Mouse (Mus musculus): ENCODE results near the gene Tex29. TPM values are rescaled to one million over a fixed set of nuclear protein-coding genes. Genes with fewer than 3 reads are reported as not detected.

Tex29 gene
- polyA plus RNA-seq, 1 experiment from 2014 or later, result 0.59 TPM

GRCm38 (mm10) chr8:11889156-11890018, 49.1 kb downstream of the Tex29 start:
- Histone ChIP-seq H3K27me3 (no peaks in the 10 kb centered on the region), H3K9ac (replicated peaks) (no peak overlapping the region), H3K9me3 (no peaks in the 10 kb centered on the region), H3K4me3 (no peak overlapping the region), H3K4me1 (peaks cover 23% of the 10 kb centered on the region), H3K27ac (replicated peaks) (peak overlapping the region; percentile 29), H3K36me3 (no peaks in the 10 kb centered on the region), H3K4me2 (replicated peaks) (no peak overlapping the region)
- no peak; the same call in 1 of the 2 replicates for ATAC-seq (replicated peaks)
- WGBS, result 19% methylated on average over 7 of the region's 7 CpGs

- H3K36me3 ChIP-seq, result no peaks in the 10 kb centered on the region
- no peak overlapping the region for H3K4me2 ChIP-seq (replicated peaks)
- no peaks in the 10 kb centered on the region for H3K27me3 ChIP-seq
- no peak overlapping the region for H3K9ac ChIP-seq (replicated peaks)
- H3K4me3 ChIP-seq, result no peak overlapping the region
- 94% methylated on average over 2 of the region's 2 CpGs for WGBS
- H3K4me1 ChIP-seq, result peaks cover 27% of the 10 kb centered on the region
- no peak overlapping the region for H3K27ac ChIP-seq (replicated peaks)
- ATAC-seq (replicated peaks), result no peak
- H3K9me3 ChIP-seq, result no peaks in the 10 kb centered on the region
Measured at GRCm38 (mm10) chr8:11892756-11893155, 52.5 kb downstream of the Tex29 start.

DNA sequence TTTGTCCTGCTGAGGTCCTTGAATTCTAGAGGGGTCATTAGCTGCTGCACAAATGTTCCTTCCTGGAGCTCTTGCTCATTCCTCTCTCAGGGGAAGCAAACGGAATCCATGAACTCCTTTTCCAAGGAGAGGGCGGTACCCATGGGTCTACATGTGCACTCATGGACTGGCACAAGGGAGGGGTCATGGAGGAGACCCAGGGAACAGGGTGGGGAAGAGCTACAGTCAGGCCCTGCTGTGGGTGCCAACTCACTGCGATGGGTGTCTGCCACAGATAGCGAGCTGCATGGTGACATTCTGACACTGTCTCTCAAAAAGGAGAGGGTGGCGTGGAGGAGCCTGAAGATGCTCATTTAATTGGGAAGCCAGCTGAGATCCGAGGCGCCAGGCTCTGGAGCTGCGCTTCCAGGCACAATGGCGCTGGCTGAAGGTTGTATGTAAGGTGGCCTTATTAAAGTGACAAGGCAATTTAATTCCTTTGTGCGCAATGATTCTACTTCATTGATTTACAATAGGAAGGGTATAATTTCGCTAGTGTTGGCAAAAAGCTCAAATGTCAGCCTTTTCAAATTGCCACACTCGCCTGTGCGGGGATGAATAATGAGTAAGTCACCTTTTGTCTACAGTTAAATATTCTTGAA, 55.9 kb downstream of the Tex29 start:
- Histone ChIP-seq H3K9me3 (no peaks in the 10 kb centered on the region), H3K27me3 (peaks cover 4% of the 10 kb centered on the region; the same call in 1 of the 2 replicates), H3K4me1 (peaks cover 17% of the 10 kb centered on the region), H3K27ac (replicated peaks) (peak overlapping the region; percentile 66), H3K36me3 (no peaks in the 10 kb centered on the region), H3K4me3 (no peak overlapping the region), H3K4me2 (replicated peaks) (no peak overlapping the region), H3K9ac (replicated peaks) (no peak overlapping the region)
- WGBS, result 22% methylated on average over 13 of the region's 13 CpGs
- ATAC-seq (replicated peaks), result peak; percentile 83

DNA sequence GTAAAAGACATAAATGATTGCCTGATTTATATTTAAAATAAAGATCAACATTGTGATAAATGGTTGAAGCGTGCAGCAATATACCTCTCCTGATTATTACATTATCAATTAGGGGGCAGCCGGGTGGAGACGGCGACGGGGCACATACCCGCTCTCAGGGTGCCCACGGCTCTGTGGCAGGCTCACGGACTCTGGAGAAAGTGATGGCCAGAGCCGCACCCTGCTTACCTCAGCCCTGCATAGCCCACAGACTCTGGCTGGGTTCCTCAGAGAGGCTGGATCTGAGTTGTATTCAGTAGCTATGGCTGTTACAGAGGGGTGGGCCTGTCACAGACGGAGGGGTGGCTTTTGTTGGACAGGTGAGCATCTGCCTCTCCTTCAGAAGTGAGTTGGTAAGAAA, 56.4 kb downstream of the Tex29 start:
- Histone ChIP-seq H3K4me3 (no peak overlapping the region), H3K4me2 (replicated peaks) (0 out of 2 replicates have a peak overlapping the region, but pooled peaks have one; percentile 4), H3K9me3 (no peaks in the 10 kb centered on the region), H3K36me3 (no peaks in the 10 kb centered on the region), H3K4me1 (peaks cover 17% of the 10 kb centered on the region), H3K27me3 (peaks cover 4% of the 10 kb centered on the region; the same call in 1 of the 2 replicates), H3K9ac (replicated peaks) (no peak overlapping the region), H3K27ac (replicated peaks) (peak overlapping the region; percentile 66)
- 15% methylated on average over 10 of the region's 10 CpGs for whole genome bisulfite sequencing
- peak; percentile 71 for ATAC-seq (replicated peaks)

- Histone ChIP-seq H3K4me2 (replicated peaks) (no peak overlapping the region), H3K27ac (replicated peaks) (no peak overlapping the region), H3K27me3 (peaks cover 4% of the 10 kb centered on the region; the same call in 1 of the 2 replicates), H3K4me3 (no peak overlapping the region), H3K9ac (replicated peaks) (no peak overlapping the region), H3K36me3 (no peaks in the 10 kb centered on the region), H3K9me3 (no peaks in the 10 kb centered on the region), H3K4me1 (peaks cover 17% of the 10 kb centered on the region)
- WGBS, result 77% methylated on average over 1 of the region's 1 CpGs
- no peak for ATAC-seq (replicated peaks)
Measured at GRCm38 (mm10) chr8:11898814-11899213, 58.5 kb downstream of the Tex29 start.

Other genes starting within 250 kb of the Tex29 start
- gene Ankrd10, start 204.7 kb upstream of the Tex29 start, polyA plus RNA-seq (2015; fragmentation: Nextera tagmentation; extraction: Ambion mirVana), result 119 and 121 TPM in 2 replicates
- gene 1700016D06Rik, start 139.4 kb upstream of the Tex29 start, polyA plus RNA-seq (2015; fragmentation: Nextera tagmentation; extraction: Ambion mirVana), result 0.25 and 0.56 TPM in 2 replicates
- gene Arhgef7, start 112.8 kb upstream of the Tex29 start, polyA plus RNA-seq (2015; fragmentation: Nextera tagmentation; extraction: Ambion mirVana), result 77.1 and 86.4 TPM in 2 replicates

Measured in forebrain, embryonic 15.5 days (tissue).